Mouse (Mus musculus): ENCODE measurements around the gene Plcb1.
A peak's percentile ranks its signal among the peaks of the same experiment; 100 is the strongest.
"Not testable (repeated sequence)": the region's sequence is repeated elsewhere in the genome, so short reads cannot be mapped to it uniquely, and the experiment has no call there.

The Plcb1 gene

GRCm38 (mm10) chr2:135296184-135296769 is 510.4 kb downstream of the Plcb1 start:
- DNase-seq (ENCODE audit: extremely low read depth, insufficient read length, low spot score): no peak

DNA sequence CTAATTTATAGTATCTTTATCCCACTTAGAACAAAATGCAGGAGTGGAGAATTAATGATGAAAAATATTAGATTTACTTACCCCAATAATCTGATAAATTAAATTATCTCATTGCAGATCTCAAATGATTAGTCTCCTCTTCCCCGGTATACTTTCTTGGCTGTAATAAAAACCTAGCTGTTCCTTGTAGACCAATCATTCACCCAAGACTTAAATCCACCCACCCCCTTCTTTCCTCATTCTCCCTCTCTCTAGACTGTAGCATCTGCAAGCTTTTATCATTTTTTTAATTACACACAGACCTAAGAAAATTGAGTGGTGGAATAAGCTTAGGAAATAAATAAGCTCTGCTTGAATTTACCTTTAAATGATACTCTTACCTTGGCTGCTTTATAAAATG is 514.6 kb downstream of the Plcb1 start:
- no peak for DNase-seq (ENCODE audit: extremely low read depth, insufficient read length, low spot score)

GRCm38 (mm10) chr2:135302483-135302882 is 516.6 kb downstream of the Plcb1 start:
- DNase-seq (ENCODE audit: extremely low read depth, insufficient read length, low spot score): no peak

DNA sequence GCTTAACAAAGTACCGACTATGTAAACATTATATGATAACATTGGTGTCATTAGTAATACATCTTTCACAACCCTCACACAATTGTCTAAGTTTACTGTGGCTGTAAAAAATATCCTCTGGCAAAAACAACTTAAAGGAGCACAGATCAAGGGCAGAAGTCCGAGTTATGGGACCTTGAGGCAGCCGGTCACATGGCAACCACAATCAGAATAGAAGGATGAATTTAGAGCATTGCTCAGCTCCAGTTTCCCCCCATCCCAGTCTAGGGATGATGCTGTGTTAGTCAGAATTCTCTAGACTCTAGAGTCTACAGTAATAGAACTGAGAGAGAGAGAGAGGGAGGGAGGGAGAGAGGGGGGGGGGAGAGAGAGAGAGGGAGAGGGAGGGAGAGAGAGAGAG is 519.3 kb downstream of the Plcb1 start:
- DNase-seq (ENCODE audit: extremely low read depth, insufficient read length, low spot score): no peak

DNA sequence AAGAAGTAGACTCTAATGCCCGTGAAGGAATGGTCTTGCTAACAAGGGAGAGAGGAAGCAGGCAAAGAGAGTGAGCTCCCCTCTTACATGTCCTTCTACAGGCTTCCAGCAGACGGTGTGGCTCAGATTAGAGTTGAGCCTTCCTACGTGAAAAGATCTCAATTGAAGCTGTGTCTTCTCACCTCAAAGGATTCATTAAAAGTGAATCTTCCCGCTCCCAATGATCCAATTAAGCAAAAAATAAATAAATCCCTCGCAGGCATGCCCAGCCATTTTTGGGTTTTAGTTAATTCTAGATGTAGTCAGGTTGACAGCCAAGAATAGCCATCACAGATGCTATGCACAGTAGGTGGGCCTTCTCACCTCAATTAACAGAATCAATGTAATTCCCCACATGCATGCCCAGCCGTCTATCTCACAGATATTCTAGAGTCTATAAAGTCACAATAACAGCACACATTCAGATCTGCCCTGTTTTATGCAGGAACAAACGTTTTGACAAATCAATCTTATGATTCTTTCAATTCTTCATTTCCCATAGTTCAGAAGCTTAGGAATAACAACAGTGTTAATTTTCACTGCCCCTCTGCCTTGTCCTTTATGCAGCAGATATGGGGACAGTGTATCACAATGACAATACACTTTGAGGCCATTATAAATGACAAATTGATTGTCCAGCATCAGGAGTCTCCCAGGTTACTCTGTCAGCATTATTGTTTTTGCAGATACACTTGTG is 520.0 kb downstream of the Plcb1 start:
- no peak for DNase-seq (ENCODE audit: extremely low read depth, insufficient read length, low spot score)

GRCm38 (mm10) chr2:135306472-135306771 is 520.6 kb downstream of the Plcb1 start:
- no peak for DNase-seq (ENCODE audit: extremely low read depth, insufficient read length, low spot score)

- no peak for DNase-seq (ENCODE audit: extremely low read depth, insufficient read length, low spot score)
Measured at GRCm38 (mm10) chr2:135307787-135308186, 521.9 kb downstream of the Plcb1 start.

DNA sequence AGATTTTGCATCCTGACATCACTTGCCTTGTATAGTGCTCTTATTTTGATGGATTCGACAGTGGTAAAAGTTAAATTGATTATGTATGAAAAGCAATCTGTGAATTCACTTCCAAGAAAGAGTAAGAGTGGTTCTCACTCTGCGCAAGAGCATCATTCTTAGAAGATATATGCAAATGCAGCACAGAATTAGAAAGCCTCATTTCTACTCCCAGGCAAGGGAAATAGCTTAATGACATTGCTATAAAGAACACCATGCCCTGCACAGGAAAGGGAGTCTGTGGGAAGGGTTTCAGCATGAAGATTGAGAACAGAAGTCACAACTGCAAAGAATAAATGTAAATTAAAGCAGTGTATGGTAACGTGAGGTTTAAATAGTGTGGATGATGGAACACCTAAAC is 530.1 kb downstream of the Plcb1 start:
- no peak for DNase-seq (ENCODE audit: extremely low read depth, insufficient read length, low spot score)

GRCm38 (mm10) chr2:135318136-135318535 is 532.3 kb downstream of the Plcb1 start:
- no peak for DNase-seq (ENCODE audit: extremely low read depth, insufficient read length, low spot score)

GRCm38 (mm10) chr2:135323276-135323954 is 537.5 kb downstream of the Plcb1 start:
- DNase-seq (ENCODE audit: extremely low read depth, insufficient read length, low spot score): no peak

GRCm38 (mm10) chr2:135323955-135324302 is 538.1 kb downstream of the Plcb1 start:
- no peak for DNase-seq (ENCODE audit: extremely low read depth, insufficient read length, low spot score)

DNA sequence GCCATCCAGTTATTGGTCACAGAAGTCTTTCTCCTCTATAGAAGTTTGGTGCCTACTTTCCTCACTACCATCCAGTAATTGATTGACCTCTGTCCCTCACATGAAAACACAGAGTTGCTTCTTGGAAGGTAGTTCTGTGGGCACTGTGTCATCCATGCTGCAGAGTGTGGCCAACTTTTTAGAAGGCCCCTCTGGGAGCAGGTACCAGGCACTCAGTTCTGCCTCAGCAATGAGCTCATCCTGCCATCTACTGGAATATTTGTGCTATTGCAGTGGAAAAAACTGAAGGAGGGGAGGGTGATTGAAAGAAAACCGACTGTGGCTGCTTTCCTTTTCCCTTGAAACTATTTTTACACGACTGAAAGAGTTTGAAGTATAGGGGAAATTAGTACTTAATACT is 542.9 kb downstream of the Plcb1 start:
- peak; percentile 12 for DNase-seq (ENCODE audit: extremely low read depth, insufficient read length, low spot score)

DNA sequence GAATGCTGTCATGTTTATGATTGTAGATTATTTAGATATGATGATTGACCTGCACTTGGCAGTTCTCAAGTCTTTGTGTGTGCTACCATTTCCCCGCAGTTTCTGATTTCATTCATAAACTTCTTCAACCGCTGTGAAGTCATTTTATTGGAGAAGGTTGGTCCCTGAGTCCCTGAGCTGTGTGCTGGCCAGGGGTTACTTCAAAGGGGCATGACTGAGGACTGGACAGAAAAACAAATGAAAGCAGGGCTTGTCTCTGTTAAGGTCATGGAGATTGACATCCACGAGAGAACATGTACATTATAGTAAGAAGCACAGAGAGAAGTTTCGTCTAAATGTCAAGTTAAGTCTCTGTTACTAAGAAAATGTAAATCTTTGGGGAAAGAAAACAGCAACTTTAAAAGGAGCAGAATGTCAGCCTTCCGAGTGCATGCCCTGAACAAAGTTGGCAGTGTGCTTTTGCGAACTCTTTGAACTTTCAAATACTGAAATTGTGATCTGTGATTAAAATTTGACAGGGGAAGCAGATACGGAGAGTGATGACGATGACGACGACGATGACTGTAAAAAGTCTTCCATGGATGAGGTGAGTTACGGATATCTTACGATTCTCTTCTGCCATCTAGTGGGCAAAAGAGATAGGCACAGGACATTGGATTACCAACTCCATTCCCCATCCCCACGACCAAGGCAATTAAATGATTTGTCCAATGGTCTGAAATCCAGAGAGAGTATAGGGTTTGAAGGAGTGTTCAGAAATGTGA is 544.1 kb downstream of the Plcb1 start:
- DNase-seq (ENCODE audit: extremely low read depth, insufficient read length, low spot score): peak; percentile 14

GRCm38 (mm10) chr2:135331868-135332267 is 546.0 kb downstream of the Plcb1 start:
- DNase-seq (ENCODE audit: extremely low read depth, insufficient read length, low spot score): no peak

GRCm38 (mm10) chr2:135356311-135356710 is 570.4 kb downstream of the Plcb1 start:
- DNase-seq (ENCODE audit: extremely low read depth, insufficient read length, low spot score): no peak

DNA sequence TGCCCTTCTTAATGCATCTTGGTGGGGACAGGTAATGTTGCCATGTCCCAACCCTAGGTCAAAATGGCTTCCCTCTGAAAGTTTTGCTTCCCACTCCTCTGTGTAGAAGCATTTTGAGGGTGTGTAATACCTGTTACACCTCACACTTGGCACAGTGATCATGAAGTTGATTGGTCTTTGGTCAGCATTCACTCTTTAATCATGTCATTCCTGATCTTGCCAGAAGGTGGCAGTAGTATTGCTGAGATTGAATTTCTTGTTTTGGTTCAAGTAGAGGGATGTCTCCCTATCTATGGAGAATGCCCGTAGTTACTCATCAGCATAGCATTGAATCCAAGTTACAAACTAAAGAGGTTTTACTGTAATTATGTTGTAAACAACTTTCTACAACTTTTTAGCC is 575.9 kb downstream of the Plcb1 start:
- DNase-seq (ENCODE audit: extremely low read depth, insufficient read length, low spot score): no peak

- no peak for DNase-seq (ENCODE audit: extremely low read depth, insufficient read length, low spot score)
Measured at GRCm38 (mm10) chr2:135362948-135363347, 577.1 kb downstream of the Plcb1 start.

DNA sequence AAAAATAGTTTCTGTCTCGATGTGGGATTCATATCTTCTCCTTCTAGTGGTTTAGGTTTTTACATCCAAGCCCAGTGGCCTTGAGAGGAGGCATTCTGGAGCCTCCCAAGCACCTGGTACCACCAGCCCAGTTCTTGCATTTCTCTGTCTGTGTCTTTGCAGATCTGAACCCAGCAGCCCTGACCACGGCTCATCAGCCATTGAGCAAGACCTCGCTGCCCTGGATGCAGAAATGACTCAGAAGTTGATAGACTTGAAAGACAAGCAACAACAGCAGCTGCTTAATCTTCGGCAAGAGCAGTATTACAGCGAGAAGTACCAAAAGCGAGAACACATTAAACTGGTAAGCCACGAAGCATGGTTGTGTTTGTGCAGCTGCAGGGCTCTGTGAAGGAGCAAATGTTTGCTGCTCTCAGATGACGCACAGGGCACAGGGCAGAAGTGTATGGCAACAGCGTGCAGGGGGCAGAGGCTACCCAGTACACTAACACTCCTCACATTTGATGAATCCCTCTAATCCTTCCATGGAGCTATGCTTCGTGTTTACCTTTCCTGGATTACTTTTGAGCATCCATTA is 584.5 kb downstream of the Plcb1 start:
- DNase-seq (ENCODE audit: extremely low read depth, insufficient read length, low spot score): peak; percentile 20

- DNase-seq (ENCODE audit: extremely low read depth, insufficient read length, low spot score): not testable (repeated sequence)
Measured at GRCm38 (mm10) chr2:135380796-135381195, 594.9 kb downstream of the Plcb1 start.

DNA sequence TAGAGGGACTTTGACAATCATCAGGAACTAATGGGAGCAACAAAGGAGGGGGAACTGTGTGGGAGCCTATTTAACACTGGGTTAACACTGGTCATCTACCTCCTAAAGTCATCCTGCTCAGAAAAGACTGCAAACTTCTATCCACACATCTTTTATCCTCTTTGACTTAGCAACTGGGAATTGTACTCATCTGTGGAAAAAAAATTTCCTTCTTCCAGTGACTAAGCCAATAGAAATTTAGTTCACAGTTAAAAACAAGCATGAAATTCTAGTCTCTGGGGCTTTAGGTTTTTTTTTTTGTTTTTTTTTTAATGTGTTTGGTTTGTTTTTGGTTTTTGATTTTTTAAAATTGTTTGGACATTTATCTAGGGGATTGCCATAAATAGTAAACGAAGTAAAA is 595.5 kb downstream of the Plcb1 start:
- no peak for DNase-seq (ENCODE audit: extremely low read depth, insufficient read length, low spot score)

DNA sequence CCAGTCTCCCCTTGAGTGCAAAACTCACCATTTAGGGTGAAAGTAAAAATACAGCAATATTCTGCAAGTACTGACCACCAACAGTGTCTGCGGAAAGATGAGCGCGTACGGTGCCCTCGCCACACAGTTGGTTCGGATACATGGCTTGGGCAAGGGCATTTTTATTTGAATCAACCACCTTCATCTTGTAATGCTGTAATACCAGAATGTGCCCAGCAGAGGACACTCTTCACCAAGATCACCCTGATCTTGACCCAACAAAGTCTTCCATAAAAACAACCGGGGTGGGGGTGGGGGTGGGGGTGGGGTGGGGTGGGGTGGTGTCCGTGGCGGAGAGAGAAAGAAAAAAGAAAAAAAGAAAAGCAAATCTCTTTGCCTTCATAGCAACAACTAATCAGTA is 602.1 kb downstream of the Plcb1 start:
- DNase-seq (ENCODE audit: extremely low read depth, insufficient read length, low spot score): no peak

Data from 3134 (cell line).